Mouse (Mus musculus): ENCODE data around the gene Ephb1. TPM values are rescaled to one million over a fixed set of nuclear protein-coding genes. Genes with fewer than 3 reads are reported as not detected.

The Ephb1 gene
- polyA plus RNA-seq, 1 experiment: 0.84 TPM

- no peak for DNase-seq (ENCODE audit: low spot score)
Observed at GRCm38 (mm10) chr9:102180486-102180885, 174.0 kb downstream of the Ephb1 start.

DNA sequence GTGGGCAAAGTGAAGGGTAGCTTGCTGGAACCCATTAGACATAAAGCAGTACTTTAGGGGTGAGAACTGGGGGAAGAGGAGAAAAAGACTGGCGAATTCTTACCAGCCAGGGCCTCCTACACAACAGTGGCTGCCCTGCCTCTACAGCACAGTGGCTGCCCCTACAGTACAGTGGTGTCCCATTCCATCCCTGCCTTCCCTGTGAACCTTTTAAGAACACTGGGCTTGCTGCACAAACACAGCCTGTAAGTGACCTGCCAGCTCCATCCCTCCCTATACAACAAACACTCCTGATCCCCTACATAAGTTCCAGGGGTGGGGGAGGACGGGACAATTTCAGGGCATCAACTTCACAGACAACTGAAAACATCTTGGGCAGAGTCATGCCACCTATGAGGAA lies 174.4 kb downstream of the Ephb1 start:
- no peak for DNase-seq (ENCODE audit: low spot score)

- DNase-seq (ENCODE audit: low spot score): no peak
Observed at GRCm38 (mm10) chr9:102169706-102170105, 184.8 kb downstream of the Ephb1 start.

- no peak for DNase-seq (ENCODE audit: low spot score)
Observed at GRCm38 (mm10) chr9:102155876-102156275, 198.6 kb downstream of the Ephb1 start.

- no peak for DNase-seq (ENCODE audit: low spot score)
Observed at GRCm38 (mm10) chr9:102139181-102139580, 215.3 kb downstream of the Ephb1 start.

DNA sequence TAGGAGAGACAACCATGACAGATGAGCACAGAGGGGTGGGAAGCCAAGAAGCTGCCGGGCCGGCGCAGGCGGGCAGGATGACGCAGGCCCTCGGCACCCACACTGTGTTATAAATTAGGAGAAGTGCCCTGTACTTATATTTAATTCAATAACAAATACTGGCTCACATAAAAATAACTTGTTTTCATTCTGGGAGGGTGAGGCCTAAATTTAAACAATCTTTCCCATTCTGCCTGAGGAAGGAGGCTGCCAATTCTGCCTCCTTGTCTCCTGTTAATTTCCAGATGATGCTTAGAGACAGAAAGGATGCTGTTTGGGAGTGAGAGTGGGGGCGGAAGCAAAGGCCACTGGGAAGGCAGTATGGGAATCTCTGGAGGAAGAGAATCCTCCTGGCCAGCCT lies 215.8 kb downstream of the Ephb1 start:
- DNase-seq (ENCODE audit: low spot score): no peak

DNA sequence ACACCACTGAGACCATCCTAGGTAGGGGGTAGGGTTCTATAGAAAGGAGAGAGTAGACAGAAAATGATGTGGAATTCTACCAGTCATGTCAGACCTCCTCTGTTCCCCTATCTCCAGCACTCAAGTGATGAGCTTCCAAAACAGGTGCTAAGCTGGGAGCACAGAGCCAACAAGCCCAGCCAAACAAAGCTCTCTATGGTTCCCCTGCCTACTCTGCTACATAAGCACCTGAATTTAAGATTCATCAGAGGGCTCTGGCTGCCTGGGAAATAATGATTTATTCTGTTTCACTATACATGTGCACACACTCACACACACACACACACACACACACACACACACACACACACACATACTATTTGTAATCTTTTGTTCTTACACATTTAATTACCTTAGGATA lies 216.3 kb downstream of the Ephb1 start:
- DNase-seq (ENCODE audit: low spot score): no peak

DNA sequence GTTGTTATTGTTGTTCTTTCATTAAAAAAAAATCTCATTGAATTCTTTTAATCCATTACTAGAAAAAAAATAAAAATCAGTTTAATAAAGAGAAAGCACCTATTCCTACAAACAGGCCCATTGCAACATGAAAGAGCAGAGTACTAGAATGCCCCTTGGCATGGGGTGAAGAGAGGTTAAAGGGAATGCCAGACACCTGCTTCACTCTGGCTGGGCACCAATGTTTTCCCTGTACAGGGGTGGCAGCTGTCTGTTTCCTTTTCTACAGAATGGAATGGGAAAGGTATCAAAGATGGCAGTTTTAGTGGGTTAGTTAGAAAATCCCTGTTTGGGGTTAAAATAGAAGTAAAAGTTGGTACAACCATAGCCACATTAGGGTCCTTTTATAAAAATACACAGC lies 224.0 kb downstream of the Ephb1 start:
- DNase-seq (ENCODE audit: low spot score): no peak

- no peak for DNase-seq (ENCODE audit: low spot score)
Observed at GRCm38 (mm10) chr9:102126510-102126909, 228.0 kb downstream of the Ephb1 start.

DNA sequence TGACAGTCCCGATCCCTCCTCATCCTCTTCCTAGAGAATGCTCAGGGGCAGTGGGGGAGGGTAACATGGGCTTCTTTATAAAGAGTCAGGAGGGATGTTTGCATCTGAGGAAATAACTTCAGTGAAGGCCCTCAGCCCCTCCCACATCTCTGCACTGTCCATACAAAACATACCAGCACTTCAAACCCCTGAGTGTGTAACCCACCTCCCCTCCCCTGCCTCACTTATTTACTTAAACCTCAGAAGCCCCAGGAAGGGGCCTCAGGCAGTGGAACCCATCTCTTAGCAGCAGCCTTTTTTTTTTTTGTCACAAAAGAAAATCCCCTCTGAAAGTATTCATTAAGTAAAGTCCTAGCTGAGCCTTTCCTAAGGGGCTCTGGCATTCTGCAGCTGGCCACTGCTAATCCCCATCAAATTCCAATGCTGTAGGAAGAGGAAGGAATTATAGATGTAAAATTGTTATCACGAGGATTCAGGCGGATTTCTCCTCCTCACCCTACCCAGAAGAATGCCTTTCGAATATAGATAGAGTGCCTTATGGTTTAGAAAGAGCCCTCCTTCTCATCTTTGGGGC lies 231.5 kb downstream of the Ephb1 start:
- DNase-seq (ENCODE audit: low spot score): no peak

GRCm38 (mm10) chr9:102119422-102119821 lies 235.1 kb downstream of the Ephb1 start:
- no peak for DNase-seq (ENCODE audit: low spot score)

DNA sequence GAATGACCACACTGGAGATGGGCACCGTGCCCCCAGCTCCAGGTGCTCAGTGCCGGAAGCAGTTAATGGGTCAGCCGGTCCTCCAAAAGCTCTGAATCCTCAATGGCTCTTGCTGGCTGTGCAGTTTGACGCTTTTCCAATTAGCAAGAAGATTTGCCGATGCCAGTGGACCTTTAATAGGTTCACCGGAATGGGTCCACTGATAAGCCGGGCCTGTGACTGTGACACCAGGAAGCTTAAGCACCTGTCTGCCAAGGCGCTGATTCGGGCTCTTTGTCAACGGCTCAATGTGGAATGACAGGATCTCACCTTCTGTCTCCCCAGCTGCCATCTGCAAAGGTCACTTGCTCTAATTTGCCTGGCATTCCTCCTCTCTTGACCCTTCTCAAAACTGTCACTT lies 239.2 kb downstream of the Ephb1 start:
- DNase-seq (ENCODE audit: low spot score): no peak

- DNase-seq (ENCODE audit: low spot score): no peak
Observed at GRCm38 (mm10) chr9:102111471-102111870, 243.0 kb downstream of the Ephb1 start.

DNA sequence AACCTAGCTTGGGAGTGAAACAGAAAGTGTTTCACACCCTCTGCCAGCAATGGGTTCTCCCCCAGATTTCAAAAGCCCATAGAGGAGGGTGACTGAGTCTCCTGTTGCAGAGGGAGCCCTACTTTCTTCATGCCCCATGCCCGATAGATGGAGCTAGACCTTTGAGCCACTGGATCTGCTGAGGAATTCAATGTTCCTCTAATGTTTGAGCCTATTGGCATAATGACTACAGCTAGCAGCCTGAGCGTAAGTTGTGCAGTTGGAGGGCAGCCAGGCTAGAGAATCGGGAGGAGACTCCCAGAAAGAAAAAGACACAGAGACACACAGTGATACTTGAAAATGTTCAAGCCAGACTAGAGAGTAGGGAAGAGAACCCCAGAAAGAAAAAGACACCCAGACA lies 246.5 kb downstream of the Ephb1 start:
- DNase-seq (ENCODE audit: low spot score): no peak

DNA sequence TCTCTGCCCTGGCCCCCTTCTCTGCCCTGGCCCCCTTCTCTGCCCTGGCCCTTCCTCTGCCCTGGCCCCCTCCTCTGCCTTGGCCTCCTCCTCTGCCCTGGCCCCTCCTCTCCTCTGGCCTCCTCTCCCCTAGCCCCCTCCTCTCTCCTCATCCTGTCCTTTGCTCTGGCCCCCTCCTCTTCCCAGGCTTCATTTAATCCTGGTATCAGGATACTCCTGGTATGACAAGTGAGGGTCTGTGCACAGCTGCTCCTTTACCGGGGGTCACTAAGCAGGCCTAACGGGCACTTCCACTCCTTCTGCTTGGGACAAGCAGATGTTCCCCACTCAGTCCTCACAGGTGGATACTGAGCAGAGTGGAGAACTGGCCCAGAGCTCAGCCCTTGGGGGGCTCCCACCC lies 247.3 kb downstream of the Ephb1 start:
- DNase-seq (ENCODE audit: low spot score): no peak

- no peak for DNase-seq (ENCODE audit: low spot score)
Observed at GRCm38 (mm10) chr9:102096825-102097224, 257.7 kb downstream of the Ephb1 start.

GRCm38 (mm10) chr9:102088598-102088997 lies 265.9 kb downstream of the Ephb1 start:
- no peak for DNase-seq (ENCODE audit: low spot score)

GRCm38 (mm10) chr9:102086053-102086706 lies 268.3 kb downstream of the Ephb1 start:
- no peak for DNase-seq (ENCODE audit: low spot score)

DNA sequence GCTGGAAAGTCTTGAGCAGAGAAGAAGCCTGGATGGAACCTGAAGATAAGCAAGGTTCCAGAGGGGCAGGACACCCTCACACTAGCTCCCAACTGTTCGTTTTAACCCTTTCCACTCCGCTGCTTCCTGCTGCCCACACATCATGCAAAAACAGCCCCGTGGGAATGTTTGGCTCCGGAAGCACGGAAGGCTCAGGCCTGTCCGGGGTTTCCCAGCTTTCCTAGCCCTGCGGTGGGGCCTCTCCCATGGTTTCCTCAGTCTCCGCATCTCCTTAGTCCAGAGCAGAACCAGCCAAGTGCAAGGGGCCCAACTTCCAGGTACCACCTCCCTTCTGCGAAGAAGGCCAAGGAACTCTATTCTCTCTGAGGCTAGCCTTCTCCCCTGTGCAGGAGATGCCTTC lies 269.0 kb downstream of the Ephb1 start:
- no peak for DNase-seq (ENCODE audit: low spot score)

DNA sequence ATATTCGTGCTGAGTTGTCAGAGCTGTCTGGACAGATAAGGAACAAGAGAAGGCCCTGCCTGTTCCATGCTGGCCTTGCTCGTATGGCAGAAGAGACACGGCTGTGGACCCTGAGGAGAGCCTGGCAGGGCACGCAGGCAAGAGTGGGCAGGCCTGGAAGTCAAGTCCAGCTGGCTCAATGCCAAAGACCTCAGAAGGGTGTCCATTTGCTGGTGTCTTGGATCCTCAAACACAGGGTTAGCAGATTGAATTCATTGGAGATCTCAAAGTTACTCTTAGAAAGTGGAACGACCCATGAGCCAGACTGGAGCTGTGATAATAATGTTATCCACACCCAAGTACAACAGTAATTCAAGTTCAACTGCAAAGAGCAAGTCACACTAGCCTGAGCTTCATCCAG lies 273.6 kb downstream of the Ephb1 start:
- no peak for DNase-seq (ENCODE audit: low spot score)

- no peak for DNase-seq (ENCODE audit: low spot score)
Observed at GRCm38 (mm10) chr9:102079151-102079550, 275.3 kb downstream of the Ephb1 start.

DNA sequence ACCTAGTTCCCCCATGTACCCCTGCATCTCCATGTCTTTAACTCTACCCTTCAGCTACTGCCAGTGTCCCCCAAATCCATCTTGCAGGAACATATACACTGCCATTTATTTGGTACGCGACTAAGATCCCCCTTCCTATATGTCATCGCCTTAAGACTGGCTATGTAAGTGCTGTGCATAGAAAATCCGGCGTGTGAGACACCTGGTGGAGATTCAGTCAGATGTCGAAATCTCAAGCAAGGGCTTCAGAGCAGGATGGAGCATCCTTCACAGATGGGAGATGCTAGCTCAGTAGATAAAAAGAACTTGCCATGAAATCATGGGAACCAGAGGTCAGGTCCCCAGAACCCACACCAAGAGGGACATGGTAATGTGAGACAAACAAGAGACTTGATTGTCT lies 276.3 kb downstream of the Ephb1 start:
- DNase-seq (ENCODE audit: low spot score): no peak

DNA sequence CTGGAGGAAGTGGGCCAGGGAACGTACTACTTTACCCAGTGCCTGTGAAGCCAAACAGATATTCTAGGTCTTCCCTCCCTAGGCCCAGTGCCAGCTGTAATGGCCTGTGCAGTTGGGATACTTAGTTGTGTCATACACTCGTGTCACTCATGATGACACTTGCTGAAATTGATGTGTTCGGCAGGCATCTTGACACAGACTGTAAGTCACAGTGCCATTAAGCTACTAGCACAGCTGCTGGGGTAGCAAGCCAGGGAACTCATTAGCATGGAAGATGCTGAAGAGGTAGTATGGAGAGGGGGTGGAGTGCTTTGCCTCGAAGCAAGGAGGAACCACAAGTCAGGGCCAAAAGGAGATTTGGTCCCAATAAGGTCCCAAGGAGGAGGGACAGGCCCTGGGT lies 279.0 kb downstream of the Ephb1 start:
- no peak for DNase-seq (ENCODE audit: low spot score)

- no peak for DNase-seq (ENCODE audit: low spot score)
Observed at GRCm38 (mm10) chr9:102073404-102073803, 281.1 kb downstream of the Ephb1 start.
